Mouse (Mus musculus) kidney, adult 2 months (tissue): Measurements from ENCODE around the gene Srsf4.

Source experiments
- CTCF ChIP-seq: fragments of 200-500 bp; conservative IDR thresholded peaks from 2 replicates; pipeline ENCODE4 v1.5.1; 2011; ENCODE audit warnings: low read depth, mild to moderate bottlenecking, control low read depth, low read length, moderate library complexity, mixed read lengths; ENCODE audit not compliant: insufficient read depth, insufficient read length
- POLR2A ChIP-seq: fragments of 200-500 bp; IDR thresholded peaks from one replicate; pipeline ENCODE4 v1.6.1; 2011; ENCODE audit warnings: low read depth, low read length, control low read depth

- TF ChIP-seq CTCF (no peak), POLR2A (no peak)
Observed at GRCm38 (mm10) chr4:131883571-131883970, 10.2 kb downstream of the Srsf4 start.
